12 mouse cellular contexts compared by ENCODE assay signal in the genomic region with DNA sequence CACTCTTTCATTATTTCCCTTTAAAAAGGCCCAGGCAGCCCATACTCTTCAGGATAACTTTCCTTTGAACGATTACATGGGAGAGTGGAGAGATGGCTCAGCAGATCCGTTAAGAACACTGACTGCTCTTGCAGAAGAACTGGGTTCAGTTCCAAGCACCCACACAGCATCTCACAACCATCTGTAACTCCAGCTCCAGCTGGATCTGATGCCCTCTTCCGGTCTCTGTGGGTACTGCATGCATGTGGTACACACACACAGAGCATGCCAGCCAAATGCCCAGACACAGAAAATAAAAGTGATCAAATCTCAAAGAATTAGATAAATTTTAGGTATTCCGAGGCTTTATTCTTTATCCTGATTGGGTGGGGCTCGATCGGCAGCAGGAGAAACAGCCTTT.
DNase-seq lines count a peak whose midpoint lies in the region; ATAC-seq and TF ChIP-seq lines count a peak whose summit lies in the region.
"Had no signal": no experiment of that assay in that cellular context is flagged by ENCODE, and none has a peak within 500 bp of the region (broad histone marks: within the 10 kb centered on the region; RNA-seq: fewer than 3 reads in every experiment).

No protein-coding gene starts in this region.

- H3K27me3 ChIP-seq in forebrain, embryonic 13.5 days: no peaks in the 10 kb centered on the region
- H3K27me3 ChIP-seq in forebrain, embryonic 10.5 days (ENCODE audit: poor library complexity, severe bottlenecking): no peaks in the 10 kb centered on the region
- no peaks in the 10 kb centered on the region for H3K27me3 ChIP-seq in kidney, postnatal 0 days (ENCODE audit: insufficient read depth, low read length)
- no peaks in the 10 kb centered on the region for H3K27me3 ChIP-seq in stomach, postnatal 0 days (ENCODE audit: control insufficient read depth, insufficient read depth, low read length)

- peaks cover 68% of the 10 kb centered on the region for H3K36me3 ChIP-seq in forebrain, embryonic 13.5 days (ENCODE audit: poor library complexity, severe bottlenecking)
- peaks cover 96% of the 10 kb centered on the region for H3K36me3 ChIP-seq in forebrain, embryonic 10.5 days (replicated peaks)
- H3K36me3 ChIP-seq in kidney, postnatal 0 days (ENCODE audit: insufficient read depth, low read length): peaks cover 25% of the 10 kb centered on the region
- peaks cover 8% of the 10 kb centered on the region; the same call in 1 of the 2 replicates for H3K36me3 ChIP-seq in stomach, postnatal 0 days (ENCODE audit: control insufficient read depth, insufficient read depth, low read length)

- no peak overlapping the region for H3K4me2 ChIP-seq in forebrain, embryonic 13.5 days
- no peak overlapping the region for H3K4me2 ChIP-seq in kidney, postnatal 0 days (ENCODE audit: low read length)
- H3K4me2 ChIP-seq in stomach, postnatal 0 days (replicated peaks; ENCODE audit: low read depth): no peak overlapping the region

- DNase-seq in forebrain, embryonic 10.5 days (ENCODE audit: extremely low spot score, low spot score): no peak
- no peak for DNase-seq in kidney, postnatal 0 days (ENCODE audit: low spot score)
- DNase-seq in kidney, postnatal 14 days: no peak
- DNase-seq in thymus, postnatal 14 days: peak; percentile 26
- no peak for DNase-seq in thymus, postnatal 25 days
- DNase-seq in stomach, postnatal 0 days (ENCODE audit: low spot score): no peak
- DNase-seq: embryo, embryonic 11 days; kidney, adult 9 months; layer of hippocampus, postnatal 36 days; thymus, adult 18-20 months had no signal

- 96% methylated on average over 6 of the region's 6 CpGs for WGBS in forebrain, embryonic 13.5 days
- WGBS in forebrain, embryonic 10.5 days: 94% methylated on average over 6 of the region's 6 CpGs
- WGBS in kidney, postnatal 0 days: 94% methylated on average over 6 of the region's 6 CpGs
- WGBS in stomach, postnatal 0 days: 93% methylated on average over 6 of the region's 6 CpGs

- 0 out of 2 replicates have a peak overlapping the region, but pooled peaks have one; percentile 2 for H3K27ac ChIP-seq in forebrain, embryonic 13.5 days
- H3K27ac ChIP-seq in forebrain, embryonic 10.5 days: no peak overlapping the region
- no peak overlapping the region for H3K27ac ChIP-seq in kidney, postnatal 0 days
- H3K27ac ChIP-seq in stomach, postnatal 0 days (replicated peaks): no peak overlapping the region

- no peak for TF ChIP-seq EP300 in stomach, postnatal 0 days (optimal IDR thresholded peaks at IDR 0.05)

- ATAC-seq in forebrain, embryonic 13.5 days: no peak
- no peak for ATAC-seq in kidney, postnatal 0 days (replicated peaks; ENCODE audit: low FRiP score, low read depth)
- ATAC-seq in stomach, postnatal 0 days (ENCODE audit: low FRiP score, low TSS enrichment): no peak
- ATAC-seq in inflammation-experienced regulatory T-cells, adult 6 months: no peak

- no peak overlapping the region for H3K9ac ChIP-seq in forebrain, embryonic 13.5 days
- no peak overlapping the region for H3K9ac ChIP-seq in kidney, postnatal 0 days (ENCODE audit: low read depth, low read length)
- H3K9ac ChIP-seq in stomach, postnatal 0 days (ENCODE audit: low read length): no peak overlapping the region

- 0 out of 2 replicates have a peak, but pooled peaks have one; percentile 13 for TF ChIP-seq CTCF in kidney, postnatal 0 days (IDR thresholded peaks at IDR 0.05; ENCODE audit: low read depth)
- peak; percentile 16; the same call in 1 of the 2 replicates for TF ChIP-seq CTCF in stomach, postnatal 0 days (IDR thresholded peaks at IDR 0.05; ENCODE audit: low read depth)

- no peak overlapping the region for H3K4me3 ChIP-seq in forebrain, embryonic 13.5 days
- H3K4me3 ChIP-seq in forebrain, embryonic 10.5 days: no peak overlapping the region
- H3K4me3 ChIP-seq in kidney, postnatal 0 days (replicated peaks; ENCODE audit: low read depth, low read length): no peak overlapping the region
- H3K4me3 ChIP-seq in stomach, postnatal 0 days (ENCODE audit: low read depth, low read length): no peak overlapping the region

- no peaks in the 10 kb centered on the region for H3K9me3 ChIP-seq in forebrain, embryonic 13.5 days (replicated peaks)
- no peaks in the 10 kb centered on the region for H3K9me3 ChIP-seq in forebrain, embryonic 10.5 days
- no peaks in the 10 kb centered on the region for H3K9me3 ChIP-seq in kidney, postnatal 0 days (replicated peaks; ENCODE audit: low read length)
- no peaks in the 10 kb centered on the region for H3K9me3 ChIP-seq in stomach, postnatal 0 days (ENCODE audit: control insufficient read depth, low read length)

- H3K4me1 ChIP-seq in forebrain, embryonic 13.5 days: peaks cover 3% of the 10 kb centered on the region; the same call in 1 of the 2 replicates
- H3K4me1 ChIP-seq in forebrain, embryonic 10.5 days: peaks cover 4% of the 10 kb centered on the region
- no peaks in the 10 kb centered on the region for H3K4me1 ChIP-seq in kidney, postnatal 0 days (replicated peaks; ENCODE audit: insufficient read depth, low read length)
- H3K4me1 ChIP-seq in stomach, postnatal 0 days (replicated peaks; ENCODE audit: control insufficient read depth, insufficient read depth): no peaks in the 10 kb centered on the region
